Mouse (Mus musculus) CH12.LX (cell line): ENCODE data around the gene Neurl1a.

Experiments used
- CTCF ChIP-seq, 2 experiments: IDR thresholded peaks in 1 of 2; conservative IDR thresholded peaks in 1 of 2; 2 replicates each; pipeline ENCODE4 v1.5.1; 2011 to 2012; ENCODE audit warnings: low read depth in 2 of 2, low read length in 2 of 2, improper control_type of control experiment in 1 of 2, inconsistent platforms in 1 of 2, mild to moderate bottlenecking in 1 of 2, moderate library complexity in 1 of 2
- EP300 ChIP-seq: IDR thresholded peaks from 2 replicates; pipeline ENCODE4 v1.6.1; 2011; ENCODE audit warnings: low read length, improper control_type of control experiment
- USF1 ChIP-seq: IDR thresholded peaks from 2 replicates; pipeline ENCODE4 v1.6.1; 2014; ENCODE audit warnings: low read depth, mild to moderate bottlenecking, inconsistent platforms, low read length, improper control_type of control experiment
- ZKSCAN1 ChIP-seq: IDR thresholded peaks from 2 replicates; pipeline ENCODE4 v1.6.1; 2012; ENCODE audit warnings: low read depth, inconsistent platforms, low read length, improper control_type of control experiment, borderline replicate concordance
- ZMIZ1 ChIP-seq: IDR thresholded peaks from 2 replicates; pipeline ENCODE4 v1.6.1; 2012; ENCODE audit warnings: low read depth, mild to moderate bottlenecking, inconsistent platforms, low read length, improper control_type of control experiment

DNA sequence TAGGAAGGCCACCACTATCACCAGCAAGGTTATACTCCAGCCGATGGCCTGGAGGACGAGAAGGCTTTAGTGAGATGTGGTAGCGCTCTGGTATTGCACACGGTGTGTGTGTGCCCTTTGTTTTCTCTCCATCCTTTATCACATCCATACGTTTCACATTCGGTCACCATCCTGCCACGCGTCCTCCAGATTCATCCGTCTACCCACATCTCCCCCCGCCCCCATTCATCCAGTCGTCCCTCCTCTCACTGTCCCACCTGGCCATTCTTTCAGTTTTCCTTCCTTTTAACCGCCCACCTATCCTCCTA lies 26.6 kb upstream of the Neurl1a start:
- no peak for TF ChIP-seq EP300
- no peak for TF ChIP-seq ZMIZ1
- TF ChIP-seq USF1, result no peak
- TF ChIP-seq CTCF (conservative IDR thresholded peaks at IDR 0.05 in 1 of 2, IDR thresholded peaks at IDR 0.05 in 1 of 2; ENCODE audit: low read depth in 2 of 2, low read length in 2 of 2), result no peak
- no peak for TF ChIP-seq ZKSCAN1
